Mouse (Mus musculus) thymus, adult 2 months (tissue): ENCODE data around the gene Pacrg.

Experiments used
- CTCF ChIP-seq: fragments of 200-500 bp; IDR thresholded peaks from 2 replicates; pipeline ENCODE4 v1.5.1; 2012; ENCODE audit warnings: mild to moderate bottlenecking, control low read depth, low read length, moderate library complexity, borderline replicate concordance; ENCODE audit not compliant: control insufficient read depth, poor library complexity, insufficient read depth; ENCODE audit errors: extremely low read depth
- POLR2A ChIP-seq: fragments of 200-500 bp; IDR thresholded peaks from 2 replicates; pipeline ENCODE4 v1.6.1; 2012; ENCODE audit warnings: mild to moderate bottlenecking, low read length, control low read depth, moderate library complexity; ENCODE audit not compliant: control insufficient read depth, poor library complexity, insufficient read depth; ENCODE audit errors: extremely low read depth

GRCm38 (mm10) chr17:10854207-10854606 is 14.1 kb upstream of the Pacrg start:
- TF ChIP-seq CTCF (no peak), POLR2A (no peak)
